Mouse (Mus musculus) heart, embryonic 14.5 days (tissue): ENCODE data around the gene Trak1. TPM values are rescaled to one million over a fixed set of nuclear protein-coding genes. Genes with fewer than 3 reads are reported as not detected.
A peak's percentile ranks its signal among the peaks of the same experiment; 100 is the strongest.

Experiments used
- ATAC-seq: fragments of 200-750 bp; cut with Nextera tagmentation; 2 replicates; pipeline ENCODE4 v1.8.0; 2017; ENCODE audit warnings: low read depth, moderate TSS enrichment; ENCODE audit not compliant: insufficient number of reproducible peaks, insufficient read depth, low FRiP score
- H3K27ac ChIP-seq, 2 experiments: fragments of 200-500 bp in 1 of 2; fragments of 300-500 bp in 1 of 2; sonication (generic) in 1 of 2; replicated peaks in 1 of 2; 2 replicates each; pipeline ENCODE4 v1.5.1; 2012 to 2014; ENCODE audit warnings: low read depth in 2 of 2, low read length in 2 of 2, control low read depth in 1 of 2, mild to moderate bottlenecking in 1 of 2, mixed read lengths in 1 of 2; ENCODE audit not compliant: control insufficient read depth in 1 of 2, insufficient read depth in 1 of 2
- H3K27me3 ChIP-seq: fragments of 300-500 bp; sonication (generic); 2 replicates; pipeline ENCODE4 v1.6.1; 2014; ENCODE audit warnings: mild to moderate bottlenecking, low read length, control low read depth; ENCODE audit not compliant: control insufficient read depth, insufficient read depth
- H3K36me3 ChIP-seq: fragments of 300-500 bp; sonication (generic); 2 replicates; pipeline ENCODE4 v1.6.1; 2014; ENCODE audit warnings: mild to moderate bottlenecking, control low read depth, low read length, mixed read lengths; ENCODE audit not compliant: control insufficient read depth, insufficient read depth
- H3K4me1 ChIP-seq, 2 experiments: fragments of 200-500 bp in 1 of 2; fragments of 300-500 bp in 1 of 2; sonication (generic) in 1 of 2; 2 replicates each; pipeline ENCODE4 v1.6.1; 2012 to 2014; ENCODE audit warnings: low read length in 2 of 2, control low read depth in 1 of 2, mixed read lengths in 1 of 2; ENCODE audit not compliant: control insufficient read depth in 2 of 2, insufficient read depth in 2 of 2
- H3K4me2 ChIP-seq: fragments of 300-500 bp; sonication (generic); 2 replicates; pipeline ENCODE4 v1.6.1; 2014; ENCODE audit warnings: mild to moderate bottlenecking, low read length
- H3K4me3 ChIP-seq, 2 experiments: fragments of 200-500 bp in 1 of 2; fragments of 300-500 bp in 1 of 2; sonication (generic) in 1 of 2; 2 replicates each; pipeline ENCODE4 v1.5.1; 2012 to 2014; ENCODE audit warnings: low read length in 2 of 2, mild to moderate bottlenecking in 2 of 2, control low read depth in 1 of 2, low read depth in 1 of 2, moderate library complexity in 1 of 2; ENCODE audit not compliant: control insufficient read depth in 1 of 2, insufficient read depth in 1 of 2
- H3K9ac ChIP-seq: fragments of 300-500 bp; sonication (generic); 2 replicates; pipeline ENCODE4 v1.6.1; 2014; ENCODE audit warnings: mild to moderate bottlenecking, low read length
- H3K9me3 ChIP-seq: fragments of 300-500 bp; sonication (generic); 2 replicates; pipeline ENCODE4 v1.6.1; 2016; ENCODE audit warnings: low read length, control low read depth; ENCODE audit not compliant: control insufficient read depth
- WGBS: fragments of 180-500 bp; shearing (Covaris S2); extraction: QIAGEN DNeasy Blood & Tissue Kit; methylation state at CpG from one replicate; pipeline ENCODE4 v1.1.7; 2014; 5-methylcytosine and 5-hydroxymethylcytosine counted together
- polyA plus RNA-seq: library from polyadenylated mRNA; unstranded; fragments of >200 nt; fragmentation: Nextera tagmentation; extraction: Ambion mirVana; gene quantifications from 2 replicates; pipeline ENCODE4 v1.2.1, GENCODE M21; 2014

Trak1 gene
- polyA plus RNA-seq, 1 experiment from 2014 or later = 41.3 TPM

DNA sequence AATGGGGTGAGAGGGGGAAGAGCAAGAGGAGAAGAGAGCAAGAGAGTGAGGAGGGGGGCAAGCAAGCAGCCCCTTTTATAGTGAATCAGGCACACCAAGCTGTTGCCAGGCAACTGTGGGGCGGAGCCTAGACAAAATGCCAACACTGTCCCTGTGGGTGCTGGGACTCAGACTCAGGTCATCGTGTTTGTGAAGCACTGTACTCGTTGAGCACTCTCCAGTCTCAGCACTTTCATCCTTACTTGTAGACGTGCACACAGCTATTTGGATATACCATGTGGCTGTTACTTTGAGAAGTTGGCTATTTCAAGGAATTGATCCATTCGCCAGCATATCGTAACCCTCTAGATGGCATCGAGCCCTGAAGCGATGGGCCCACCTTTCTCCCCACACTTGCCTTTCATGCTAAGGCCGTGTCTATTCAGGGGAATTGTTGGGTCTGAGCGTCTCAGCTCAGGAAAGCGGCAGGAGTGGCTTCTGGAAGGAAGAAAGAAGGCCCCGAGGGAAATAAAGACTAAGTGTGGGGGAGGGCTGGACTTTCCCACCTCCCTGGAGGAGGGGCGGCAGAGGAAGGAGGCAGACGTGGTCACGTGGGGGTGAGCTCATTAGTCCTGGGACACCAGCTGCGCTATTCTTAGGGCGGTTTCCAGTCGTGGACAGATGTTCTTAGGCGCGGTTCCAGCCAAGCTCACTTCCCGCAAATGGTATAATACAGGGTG, 16.5 kb downstream of the Trak1 start:
- H3K4me1 ChIP-seq = peaks cover 51 to 79% of the 10 kb centered on the region in 2 experiments
- H3K27ac ChIP-seq = peak overlapping the region; percentile 95 to 97
- peak overlapping the region; percentile 28 to 37 for H3K4me3 ChIP-seq
- WGBS = 1% methylated on average over 21 of the region's 21 CpGs
- no peaks in the 10 kb centered on the region for H3K27me3 ChIP-seq
- no peaks in the 10 kb centered on the region for H3K9me3 ChIP-seq
- peaks cover 7% of the 10 kb centered on the region; the same call in 1 of the 2 replicates for H3K36me3 ChIP-seq
- peak; percentile 86 for ATAC-seq
- peak overlapping the region; percentile 74 for H3K4me2 ChIP-seq
- peak overlapping the region; percentile 76 for H3K9ac ChIP-seq

DNA sequence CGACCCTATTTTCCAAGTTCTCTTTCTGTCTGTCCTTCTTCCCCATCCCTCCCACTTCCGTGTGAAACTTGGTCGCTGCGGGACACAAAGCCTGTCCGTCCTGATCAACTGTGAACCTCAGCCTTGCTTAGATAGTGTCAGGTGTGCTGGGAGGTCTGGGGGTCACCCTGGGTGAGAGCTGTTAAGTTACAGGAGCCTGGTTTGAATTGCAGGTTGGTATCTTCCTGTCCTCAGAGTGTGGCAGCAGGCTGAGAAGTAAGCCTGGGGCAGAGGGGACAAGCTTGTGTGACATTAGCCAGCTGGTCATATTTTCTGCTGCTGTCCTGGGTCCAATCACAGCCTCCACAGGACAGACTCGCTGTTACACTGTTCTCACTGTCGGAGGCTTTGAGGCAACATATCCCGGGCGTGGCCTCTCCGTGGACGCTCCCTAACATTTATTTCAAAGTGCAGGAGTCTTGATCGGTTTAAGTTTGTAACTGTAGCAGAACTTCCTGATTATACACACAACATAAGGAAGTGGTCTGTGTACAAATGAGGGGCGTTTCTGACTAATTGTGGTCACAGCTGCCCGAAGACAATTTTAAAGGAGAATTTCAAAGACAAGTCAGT, 17.3 kb downstream of the Trak1 start:
- ATAC-seq = peak; percentile 54
- WGBS = 12% methylated on average over 14 of the region's 14 CpGs

DNA sequence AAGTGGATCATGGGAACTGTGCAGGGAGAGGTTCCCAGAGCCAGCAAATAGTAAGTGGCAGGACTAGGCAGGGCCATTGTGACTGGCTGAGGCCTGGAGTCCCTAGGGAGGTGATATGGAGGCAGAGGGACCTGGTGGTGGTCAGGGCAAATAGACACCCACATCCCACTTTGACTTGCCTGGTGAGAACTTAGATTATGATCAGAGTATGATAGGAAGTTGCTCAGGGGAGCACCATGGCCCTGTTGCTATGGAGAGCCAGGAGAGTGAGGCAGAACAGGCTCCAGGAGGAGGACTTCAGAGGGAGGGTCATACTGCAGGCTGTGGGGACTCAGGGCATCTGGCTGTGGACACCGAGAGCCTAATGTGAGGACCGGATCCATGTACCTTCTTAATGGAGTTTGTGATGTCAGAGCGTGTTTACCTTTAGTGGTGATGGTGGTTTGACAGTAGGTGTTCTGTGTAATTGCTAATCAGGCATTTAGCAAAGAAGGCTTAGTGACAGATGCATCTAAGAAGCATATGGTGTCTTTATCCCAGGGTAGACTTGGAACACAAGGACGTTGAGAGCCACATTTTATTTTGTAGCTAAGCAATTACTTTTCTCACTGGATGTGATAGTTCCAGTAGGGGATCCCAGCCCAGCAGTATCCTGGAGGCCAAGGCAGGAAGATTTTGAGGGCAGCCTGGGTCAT, 18.7 kb downstream of the Trak1 start:
- Histone ChIP-seq H3K4me3 (no peak overlapping the region), H3K27ac (peak overlapping the region; percentile 83 to 97), H3K4me1 (peaks cover 45 to 74% of the 10 kb centered on the region in 2 experiments), H3K9ac (peak overlapping the region; percentile 27; the same call in 1 of the 2 replicates), H3K27me3 (no peaks in the 10 kb centered on the region), H3K9me3 (no peaks in the 10 kb centered on the region), H3K36me3 (peaks cover 10% of the 10 kb centered on the region; the same call in 1 of the 2 replicates), H3K4me2 (0 out of 2 replicates have a peak overlapping the region, but pooled peaks have one; percentile 6)
- ATAC-seq = no peak
- WGBS = 74% methylated on average over 4 of the region's 4 CpGs

More for the DNA sequence above, 17.3 kb downstream of the Trak1 start:
- H3K9me3 ChIP-seq = no peaks in the 10 kb centered on the region
- H3K9ac ChIP-seq = peak overlapping the region; percentile 76
- H3K27me3 ChIP-seq = no peaks in the 10 kb centered on the region
- peak overlapping the region; percentile 74 for H3K4me2 ChIP-seq
- H3K4me1 ChIP-seq = peaks cover 50 to 76% of the 10 kb centered on the region in 2 experiments
- H3K4me3 ChIP-seq = peak overlapping the region; percentile 28 to 37
- peaks cover 9% of the 10 kb centered on the region; the same call in 1 of the 2 replicates for H3K36me3 ChIP-seq
- H3K27ac ChIP-seq = peak overlapping the region; percentile 95 to 97

DNA sequence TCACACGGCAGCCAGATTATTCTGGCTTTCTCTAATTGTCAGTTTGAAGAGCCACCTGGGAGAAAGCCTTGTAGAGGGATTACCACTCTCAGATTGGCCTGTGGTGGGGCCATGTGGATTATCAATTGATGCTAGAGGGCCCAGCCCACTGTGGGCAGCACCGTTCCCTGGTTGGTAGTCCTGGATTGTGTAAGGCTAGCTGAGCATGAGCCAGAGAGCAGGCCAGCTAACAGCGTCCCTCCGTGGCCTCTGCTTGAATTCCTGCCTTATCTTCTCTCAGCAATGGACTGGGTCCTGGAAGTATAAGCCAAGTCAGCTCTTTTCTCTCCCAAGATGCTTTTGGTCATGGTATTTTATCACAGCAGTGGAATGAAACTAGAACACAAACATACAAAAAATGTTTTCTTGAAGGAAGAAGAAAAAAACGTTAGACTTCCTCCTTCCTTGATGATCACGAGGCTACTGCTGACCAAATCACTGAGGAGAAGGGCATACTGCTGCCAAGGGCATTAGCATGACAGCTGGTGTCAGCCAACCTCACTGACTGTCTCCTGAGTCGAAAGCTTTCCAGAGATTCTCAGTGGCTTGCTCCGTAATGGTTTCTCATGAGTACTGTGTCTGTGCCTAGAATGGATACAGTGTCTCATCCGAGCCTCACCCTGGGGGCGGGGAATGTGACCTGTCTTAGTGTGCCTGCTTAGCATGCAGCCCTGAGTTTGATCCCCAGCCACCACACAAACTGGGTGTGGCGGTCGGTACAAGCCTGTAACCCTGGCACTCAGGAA, 19.5 kb downstream of the Trak1 start:
- H3K4me2 ChIP-seq = 0 out of 2 replicates have a peak overlapping the region, but pooled peaks have one; percentile 6
- no peak for ATAC-seq

DNA sequence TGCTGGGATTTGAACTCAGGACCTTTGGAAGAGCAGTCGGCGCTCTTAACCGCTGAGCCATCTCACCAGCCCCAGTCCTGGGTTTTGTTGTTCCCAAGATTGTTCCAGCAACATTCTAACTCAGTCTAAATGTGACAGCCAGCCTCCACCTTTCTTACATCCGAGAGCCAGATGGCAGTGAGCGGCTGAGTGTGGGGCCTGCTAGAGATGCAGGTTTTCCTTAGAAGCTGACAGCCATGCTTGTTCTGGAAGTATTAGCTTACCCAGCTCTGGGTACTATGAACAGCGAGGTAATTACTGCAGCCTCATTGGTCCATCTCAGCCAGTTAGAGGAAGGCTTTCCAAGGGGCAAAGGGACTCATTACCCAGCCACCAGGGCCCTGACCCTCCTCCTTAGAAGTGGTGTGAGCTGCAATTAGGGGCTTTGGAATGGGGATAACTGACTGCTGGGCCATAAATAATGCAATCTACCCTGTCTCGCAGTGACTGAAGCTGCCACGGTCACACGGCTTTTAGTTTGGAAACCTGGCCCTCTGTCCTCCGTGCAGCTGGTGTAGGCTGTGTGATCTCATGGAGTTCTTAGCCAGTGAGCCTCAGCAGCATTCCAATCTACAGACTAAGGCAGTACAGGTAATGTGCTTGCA, 22.1 kb downstream of the Trak1 start:
- 0 out of 4 replicates have a peak overlapping the region, but pooled peaks of 1 of the 2 experiments have one; percentile 12 for H3K27ac ChIP-seq
- peaks cover 11% of the 10 kb centered on the region; the same call in 1 of the 2 replicates for H3K36me3 ChIP-seq
- WGBS = 77% methylated on average over 10 of the region's 10 CpGs
- H3K9ac ChIP-seq = peak overlapping the region; percentile 7; the same call in 1 of the 2 replicates
- H3K4me3 ChIP-seq = no peak overlapping the region
- peaks cover 35 to 56% of the 10 kb centered on the region in 2 experiments for H3K4me1 ChIP-seq
- H3K4me2 ChIP-seq = no peak overlapping the region
- no peak for ATAC-seq
- no peaks in the 10 kb centered on the region for H3K27me3 ChIP-seq
- H3K9me3 ChIP-seq = no peaks in the 10 kb centered on the region

More for the DNA sequence above, 19.5 kb downstream of the Trak1 start:
- H3K27me3 ChIP-seq = no peaks in the 10 kb centered on the region
- peaks cover 11% of the 10 kb centered on the region; the same call in 1 of the 2 replicates for H3K36me3 ChIP-seq
- H3K9ac ChIP-seq = peak overlapping the region; percentile 47
- 26% methylated on average over 12 of the region's 12 CpGs for WGBS
- no peaks in the 10 kb centered on the region for H3K9me3 ChIP-seq
- H3K4me1 ChIP-seq = peaks cover 49 to 78% of the 10 kb centered on the region in 2 experiments
- H3K27ac ChIP-seq = peak overlapping the region; percentile 83 to 97
- H3K4me3 ChIP-seq = no peak overlapping the region

DNA sequence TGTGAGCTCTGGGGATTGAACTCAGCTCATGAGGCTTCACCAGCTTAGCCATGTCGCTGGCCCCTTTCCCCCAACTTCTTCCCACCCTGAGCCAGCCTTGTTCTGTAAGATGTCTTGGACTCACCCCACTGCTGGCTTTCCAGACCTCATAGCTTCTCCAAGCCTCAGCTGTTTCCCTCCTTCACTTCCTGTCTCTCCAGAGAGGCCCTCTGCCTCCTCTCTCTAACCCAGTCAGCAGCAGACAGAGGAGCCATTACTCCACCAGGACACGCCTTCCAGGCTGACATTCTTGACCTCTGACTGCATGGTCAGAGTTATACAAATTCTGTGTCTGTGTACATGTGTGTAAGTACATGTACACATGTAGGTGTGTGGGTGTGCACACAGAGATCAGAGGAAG, 23.1 kb downstream of the Trak1 start:
- 63% methylated on average over 2 of the region's 2 CpGs for WGBS
- Histone ChIP-seq H3K36me3 (peaks cover 11% of the 10 kb centered on the region; the same call in 1 of the 2 replicates), H3K9ac (no peak overlapping the region), H3K27me3 (no peaks in the 10 kb centered on the region), H3K4me3 (no peak overlapping the region), H3K9me3 (no peaks in the 10 kb centered on the region), H3K4me2 (no peak overlapping the region), H3K27ac (peak overlapping the region in 1 of 2 experiments; percentile 3; a peak in 1 of 4 replicates), H3K4me1 (peaks cover 28 to 47% of the 10 kb centered on the region in 2 experiments)
- ATAC-seq = no peak
